Mouse (Mus musculus): ENCODE data around the gene 4933412E24Rik.

DNA sequence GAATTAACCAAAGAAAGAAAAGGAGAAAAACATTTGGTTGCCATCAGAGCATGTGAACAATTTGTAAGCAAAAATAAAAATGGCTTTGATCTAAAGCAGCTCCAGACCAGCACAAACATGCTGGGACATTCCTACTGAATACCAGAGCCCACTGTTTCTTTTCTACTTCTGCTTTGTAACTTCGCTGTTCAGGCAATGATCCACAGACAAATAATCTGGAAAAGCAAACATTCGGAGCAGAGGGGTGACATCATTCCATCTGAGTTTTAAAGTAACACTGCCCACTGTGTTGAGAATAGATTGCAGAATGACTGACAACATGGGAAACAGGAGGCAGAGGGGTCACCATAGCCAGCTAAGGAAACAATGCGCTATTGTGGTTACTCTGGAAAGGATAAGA is 41.1 kb downstream of the 4933412E24Rik start:
- TF ChIP-seq CTCF (IDR thresholded peaks at IDR 0.05; ENCODE audit: control insufficient read depth, insufficient read depth, low read length) (no peak), POLR2A (IDR thresholded peaks at IDR 0.05; ENCODE audit: borderline replicate concordance, control insufficient read depth, low read depth, low read length) (no peak)

All from bone marrow, adult 2 months (tissue).